Mouse (Mus musculus) ES-Bruce4 (cell line): ENCODE measurements at regions not wholly inside any gene's neighbourhood (a gene's known extent, or its start where the extent isn't known, plus 50 kb on each side); places are given as distances from the start of the nearest gene placed in this dataset.

ENCODE experiments used
- CTCF ChIP-seq: IDR thresholded peaks from one replicate; pipeline ENCODE4 v1.8.1; 2011; ENCODE audit warnings: low read depth, low read length
- POLR2A ChIP-seq: IDR thresholded peaks from one replicate; pipeline ENCODE4 v1.8.1; 2011; ENCODE audit warnings: low read length; ENCODE audit not compliant: insufficient read depth

- TF ChIP-seq CTCF (no peak), POLR2A (no peak)
These were observed 52.9 kb downstream of the Calml3 start for GRCm38 (mm10) chr13:3751222-3751621.
